Comparison of ENCODE assay signal across 22 mouse cellular contexts in genomic region chr16:30656881-30657280, GRCm38 (mm10). TPM values are rescaled to one million over a fixed set of nuclear protein-coding genes. Genes with fewer than 3 reads are reported as not detected.
DNase-seq lines count a peak whose midpoint lies in the region; ATAC-seq and TF ChIP-seq lines count a peak whose summit lies in the region.
"Had no signal": no experiment of that assay in that cellular context is flagged by ENCODE, and none has a peak within 500 bp of the region (broad histone marks: within the 10 kb centered on the region; RNA-seq: fewer than 3 reads in every experiment).

No protein-coding gene starts in this region.

- 92% methylated on average over 17 of the region's 17 CpGs for WGBS in forebrain, embryonic 10.5 days
- 93% methylated on average over 17 of the region's 17 CpGs for WGBS in forebrain, embryonic 12.5 days
- 90% methylated on average over 17 of the region's 17 CpGs for WGBS in embryonic facial prominence, embryonic 10.5 days
- WGBS in hindbrain, embryonic 16.5 days: 91% methylated on average over 17 of the region's 17 CpGs

- H3K4me3 ChIP-seq in forebrain, embryonic 10.5 days: no peak overlapping the region
- no peak overlapping the region for H3K4me3 ChIP-seq in forebrain, embryonic 12.5 days (replicated peaks)
- peak overlapping the region; percentile 74 for H3K4me3 ChIP-seq in testis, adult 2 months (ENCODE audit: control insufficient read depth, low read depth, low read length)
- H3K4me3 ChIP-seq in embryonic facial prominence, embryonic 10.5 days: no peak overlapping the region
- no peak overlapping the region for H3K4me3 ChIP-seq in hindbrain, embryonic 16.5 days (ENCODE audit: low read length)
- H3K4me3 ChIP-seq: forebrain, embryonic 15.5 days; heart, embryonic 13.5 days; hindbrain, embryonic 15.5 days had no signal

- no peak for TF ChIP-seq CTCF in testis, adult 2 months (IDR thresholded peaks at IDR 0.05; ENCODE audit: control insufficient read depth, insufficient read depth, insufficient replicate concordance, low read depth, low read length)

- H3K27ac ChIP-seq in forebrain, embryonic 10.5 days: 0 out of 2 replicates have a peak overlapping the region, but pooled peaks have one; percentile 15
- no peak overlapping the region for H3K27ac ChIP-seq in forebrain, embryonic 12.5 days
- no peak overlapping the region for H3K27ac ChIP-seq in testis, adult 2 months (ENCODE audit: control insufficient read depth, insufficient read depth, low read depth, low read length)
- peak overlapping the region; percentile 19; the same call in 1 of the 2 replicates for H3K27ac ChIP-seq in embryonic facial prominence, embryonic 10.5 days (replicated peaks)
- H3K27ac ChIP-seq in hindbrain, embryonic 16.5 days (ENCODE audit: low read depth, low read length): no peak overlapping the region
- H3K27ac ChIP-seq: forebrain, embryonic 15.5 days; heart, embryonic 13.5 days; hindbrain, embryonic 15.5 days had no signal

- no peaks in the 10 kb centered on the region for H3K36me3 ChIP-seq in forebrain, embryonic 10.5 days (replicated peaks)
- H3K36me3 ChIP-seq in forebrain, embryonic 12.5 days (replicated peaks): no peaks in the 10 kb centered on the region
- H3K36me3 ChIP-seq in testis, adult 2 months (ENCODE audit: control insufficient read depth, insufficient read depth, low read length): no peaks in the 10 kb centered on the region
- no peaks in the 10 kb centered on the region for H3K36me3 ChIP-seq in embryonic facial prominence, embryonic 10.5 days (replicated peaks)
- H3K36me3 ChIP-seq in hindbrain, embryonic 16.5 days (ENCODE audit: control insufficient read depth, insufficient read depth, low read length): no peaks in the 10 kb centered on the region
- H3K36me3 ChIP-seq: forebrain, embryonic 15.5 days; G1E; heart, embryonic 13.5 days; hindbrain, embryonic 15.5 days had no signal

- no peak for ATAC-seq in forebrain, embryonic 12.5 days (ENCODE audit: low FRiP score)
- no peak for ATAC-seq in hindbrain, embryonic 16.5 days
- ATAC-seq: activated CD4-positive, CD25-positive, alpha-beta regulatory T cell, adult 4 months; CD4-positive, CD25-positive, alpha-beta regulatory T cell, adult 4 months; forebrain, embryonic 15.5 days; inflammation-experienced regulatory T-cells, adult 6 months had no signal

- H3K4me2 ChIP-seq in forebrain, embryonic 12.5 days: no peak overlapping the region
- H3K4me2 ChIP-seq in hindbrain, embryonic 16.5 days (ENCODE audit: low read length): no peak overlapping the region
- H3K4me2 ChIP-seq: forebrain, embryonic 15.5 days; heart, embryonic 13.5 days; hindbrain, embryonic 15.5 days had no signal

- H3K4me1 ChIP-seq in forebrain, embryonic 10.5 days: peaks cover 23% of the 10 kb centered on the region
- peaks cover 8% of the 10 kb centered on the region for H3K4me1 ChIP-seq in forebrain, embryonic 12.5 days
- peaks cover 9% of the 10 kb centered on the region; the same call in 1 of the 2 replicates for H3K4me1 ChIP-seq in testis, adult 2 months (ENCODE audit: control insufficient read depth, insufficient read depth, low read length)
- H3K4me1 ChIP-seq in embryonic facial prominence, embryonic 10.5 days: peaks cover 28% of the 10 kb centered on the region
- H3K4me1 ChIP-seq in hindbrain, embryonic 16.5 days (ENCODE audit: control insufficient read depth, insufficient read depth, low read depth, low read length): 0 out of 2 replicates have a peak, but pooled peaks cover 2% of the 10 kb centered on the region

- H3K9ac ChIP-seq in forebrain, embryonic 12.5 days: no peak overlapping the region
- H3K9ac ChIP-seq in hindbrain, embryonic 16.5 days (ENCODE audit: low read depth, low read length): no peak overlapping the region
- H3K9ac ChIP-seq: forebrain, embryonic 15.5 days; heart, embryonic 13.5 days; hindbrain, embryonic 15.5 days had no signal

- no peaks in the 10 kb centered on the region for H3K27me3 ChIP-seq in forebrain, embryonic 10.5 days (ENCODE audit: poor library complexity, severe bottlenecking)
- H3K27me3 ChIP-seq in forebrain, embryonic 12.5 days: 0 out of 2 replicates have a peak, but pooled peaks cover 4% of the 10 kb centered on the region
- no peaks in the 10 kb centered on the region for H3K27me3 ChIP-seq in testis, adult 2 months (ENCODE audit: control insufficient read depth, insufficient read depth, low read length)
- no peaks in the 10 kb centered on the region for H3K27me3 ChIP-seq in embryonic facial prominence, embryonic 10.5 days (replicated peaks; ENCODE audit: low read depth, poor library complexity, severe bottlenecking)
- H3K27me3 ChIP-seq in hindbrain, embryonic 16.5 days (replicated peaks; ENCODE audit: control insufficient read depth, insufficient read depth, low read length): no peaks in the 10 kb centered on the region
- H3K27me3 ChIP-seq: forebrain, embryonic 15.5 days; hindbrain, embryonic 15.5 days had no signal

- TF ChIP-seq POLR2A in testis, adult 2 months (IDR thresholded peaks at IDR 0.05; ENCODE audit: control insufficient read depth, low read depth, low read length): no peak

- H3K9me3 ChIP-seq in forebrain, embryonic 10.5 days: no peaks in the 10 kb centered on the region
- no peaks in the 10 kb centered on the region for H3K9me3 ChIP-seq in forebrain, embryonic 12.5 days
- H3K9me3 ChIP-seq in embryonic facial prominence, embryonic 10.5 days: no peaks in the 10 kb centered on the region
- H3K9me3 ChIP-seq in hindbrain, embryonic 16.5 days (ENCODE audit: control insufficient read depth, low read length): no peaks in the 10 kb centered on the region
- H3K9me3 ChIP-seq: forebrain, embryonic 15.5 days; G1E; heart, embryonic 13.5 days; hindbrain, embryonic 15.5 days had no signal

- DNase-seq in forebrain, embryonic 10.5 days (ENCODE audit: extremely low spot score, low spot score): no peak
- no peak for DNase-seq in testis, postnatal 14 days (ENCODE audit: low spot score)
- DNase-seq in embryonic facial prominence, embryonic 10.5 days (ENCODE audit: low spot score): no peak
- no peak for DNase-seq in cerebellum, postnatal 36 days
- DNase-seq: adrenal gland, postnatal 14 days; B cell, adult 2 months; cerebellum, adult 11-12 months; cerebellum, adult 9-10 months; cerebellum, postnatal 25 days; gastrocnemius, postnatal 36 days; heart, adult 11 months; heart, postnatal 36 days had no signal

RNA-seq across cellular contexts. Expression of gene Fam43a, which starts 57.4 kb away (rescaled TPM):
- polyA plus RNA-seq in forebrain, embryonic 10.5 days (2016; fragmentation: Nextera tagmentation; extraction: Ambion mirVana): 13.8 and 14.7 TPM in 2 replicates
- 11.0 and 11.4 TPM in 2 replicates for polyA plus RNA-seq in forebrain, embryonic 12.5 days (2016; fragmentation: Nextera tagmentation; extraction: Ambion mirVana)
- polyA plus RNA-seq in testis, adult 2 months (2012; rRNA removed): 0.35 and 0.69 TPM in 2 replicates
- 23.2 and 24.1 TPM in 2 replicates for polyA plus RNA-seq in embryonic facial prominence, embryonic 10.5 days (2016; fragmentation: Nextera tagmentation; extraction: Ambion mirVana)
- 18.3 and 22.0 TPM in 2 replicates for polyA plus RNA-seq in hindbrain, embryonic 16.5 days (2015; fragmentation: Nextera tagmentation; extraction: Ambion mirVana)

Comparison
In these comparisons a context has a peak if more than half of its experiments do, and no peak if none do; other contexts are left out.
1. H3K27ac ChIP-seq: peak in forebrain, embryonic 10.5 days (single experiment) and embryonic facial prominence, embryonic 10.5 days (single experiment); none in forebrain, embryonic 12.5 days (single experiment), testis, adult 2 months (single experiment) and hindbrain, embryonic 16.5 days (single experiment).